In the genomic region with DNA sequence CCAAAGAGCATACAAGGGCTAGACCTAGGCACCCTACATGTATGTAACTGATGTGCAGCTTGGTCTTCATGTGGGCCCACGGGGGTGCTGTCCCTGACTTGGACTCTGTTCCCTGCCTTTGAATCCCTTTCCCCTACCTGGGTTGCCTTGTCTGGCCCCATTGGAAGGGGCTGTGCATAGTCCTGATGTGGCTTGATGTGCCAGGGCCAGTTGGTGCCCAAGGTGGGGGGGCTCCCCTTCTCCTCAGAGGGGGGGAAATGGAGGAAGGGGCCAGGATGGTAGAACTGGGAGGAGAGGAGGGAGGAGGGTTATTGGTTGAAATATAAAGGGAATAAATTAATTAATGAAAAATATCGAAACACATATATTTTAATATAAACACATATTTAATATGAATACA, we compare ENCODE assay signal across 22 mouse cellular contexts. TPM values are rescaled to one million over a fixed set of nuclear protein-coding genes. Genes with fewer than 3 reads are reported as not detected.
"Had no signal": no experiment of that assay in that cellular context is flagged by ENCODE, and none has a peak within 500 bp of the region (broad histone marks: within the 10 kb centered on the region; RNA-seq: fewer than 3 reads in every experiment).

No protein-coding gene starts in this region.

- H3K4me3 ChIP-seq: heart, embryonic 10.5 days; heart, embryonic 12.5 days; hindbrain, embryonic 10.5 days; hindbrain, embryonic 13.5 days; intestine, embryonic 15.5 days; layer of hippocampus, adult 2 months; left cerebral cortex, adult 2 months; limb, embryonic 10.5 days; limb, embryonic 12.5 days had no signal

- H3K27me3 ChIP-seq: heart, embryonic 12.5 days; hindbrain, embryonic 13.5 days; intestine, embryonic 15.5 days; limb, embryonic 12.5 days had no signal

- H3K36me3 ChIP-seq: heart, embryonic 10.5 days; heart, embryonic 12.5 days; hindbrain, embryonic 10.5 days; hindbrain, embryonic 13.5 days; intestine, embryonic 15.5 days; limb, embryonic 10.5 days; limb, embryonic 12.5 days had no signal

- ATAC-seq: inflammation-experienced regulatory T-cells, adult 6 months; intestine, embryonic 15.5 days had no signal

- H3K27ac ChIP-seq: heart, embryonic 10.5 days; hindbrain, embryonic 10.5 days; hindbrain, embryonic 13.5 days; intestine, embryonic 15.5 days; layer of hippocampus, adult 2 months; left cerebral cortex, adult 2 months; limb, embryonic 10.5 days; limb, embryonic 12.5 days had no signal

- DNase-seq: gastrocnemius, postnatal 25 days; heart, postnatal 4 days; kidney, adult 18-20 months; kidney, adult 8-10 months; liver had no signal

- H3K4me2 ChIP-seq: heart, embryonic 12.5 days; hindbrain, embryonic 13.5 days; intestine, embryonic 15.5 days; limb, embryonic 12.5 days; liver, embryonic 11.5 days had no signal

- H3K9me3 ChIP-seq: heart, embryonic 10.5 days; heart, embryonic 12.5 days; hindbrain, embryonic 10.5 days; hindbrain, embryonic 13.5 days; intestine, embryonic 15.5 days; limb, embryonic 10.5 days; limb, embryonic 12.5 days had no signal

- H3K9ac ChIP-seq: heart, embryonic 12.5 days; hindbrain, embryonic 13.5 days; intestine, embryonic 15.5 days; limb, embryonic 12.5 days had no signal

- H3K4me1 ChIP-seq: heart, embryonic 10.5 days; heart, embryonic 12.5 days; hindbrain, embryonic 10.5 days; hindbrain, embryonic 13.5 days; intestine, embryonic 15.5 days; limb, embryonic 10.5 days; limb, embryonic 12.5 days had no signal

RNA-seq across cellular contexts. Expression of a gene that starts 46.6 kb away (rescaled TPM):
- total RNA-seq: gastrocnemius, adult 18-20 months; gastrocnemius, adult 8-10 months; gastrocnemius, postnatal 25 days; heart, adult 18-20 months; heart, adult 8-10 months; heart, postnatal 10 days; heart, postnatal 25 days; heart, postnatal 4 days had no signal
